Mouse (Mus musculus) embryonic facial prominence, embryonic 14.5 days (tissue): ENCODE results near the gene Gm5741. TPM values are rescaled to one million over a fixed set of nuclear protein-coding genes. Genes with fewer than 3 reads are reported as not detected.
A peak's percentile ranks its signal among the peaks of the same experiment; 100 is the strongest.

Experiments
- ATAC-seq: fragments of 200-750 bp; cut with Nextera tagmentation; 2 replicates; pipeline ENCODE4 v1.8.0; 2017; ENCODE audit warnings: low read depth, moderate number of reproducible peaks, moderate TSS enrichment
- DNase-seq: peaks from one replicate; pipeline ENCODE4 v3.0.0-alpha.2; 2015; ENCODE audit warnings: low spot score
- H3K27ac ChIP-seq: fragments of 300-500 bp; sonication (generic); replicated peaks from 2 replicates; pipeline ENCODE4 v1.5.1; 2014; ENCODE audit warnings: low read depth, mild to moderate bottlenecking, low read length, moderate library complexity
- H3K27me3 ChIP-seq: fragments of 300-500 bp; sonication (generic); replicated peaks from 2 replicates; pipeline ENCODE4 v1.6.1; 2014; ENCODE audit warnings: low read length; ENCODE audit not compliant: control insufficient read depth, insufficient read depth
- H3K36me3 ChIP-seq: fragments of 300-500 bp; sonication (generic); 2 replicates; pipeline ENCODE4 v1.6.1; 2014; ENCODE audit warnings: low read length, mixed read lengths; ENCODE audit not compliant: control insufficient read depth, insufficient read depth
- H3K4me1 ChIP-seq: fragments of 300-500 bp; sonication (generic); 2 replicates; pipeline ENCODE4 v1.6.1; 2014; ENCODE audit warnings: antibody characterized with exemption, low read length; ENCODE audit not compliant: control insufficient read depth, insufficient read depth
- H3K4me2 ChIP-seq: fragments of 300-500 bp; sonication (generic); 2 replicates; pipeline ENCODE4 v1.6.1; 2014; ENCODE audit warnings: low read depth, mild to moderate bottlenecking, low read length, moderate library complexity, mixed read lengths
- H3K4me3 ChIP-seq: fragments of 300-500 bp; sonication (generic); 2 replicates; pipeline ENCODE4 v1.5.1; 2014; ENCODE audit warnings: low read depth, mild to moderate bottlenecking, low read length
- H3K9ac ChIP-seq: fragments of 300-500 bp; sonication (generic); 2 replicates; pipeline ENCODE4 v1.6.1; 2014; ENCODE audit warnings: low read depth, mild to moderate bottlenecking, low read length, moderate library complexity, mixed read lengths
- H3K9me3 ChIP-seq: fragments of 300-500 bp; sonication (generic); 2 replicates; pipeline ENCODE4 v1.6.1; 2016; ENCODE audit warnings: low read length; ENCODE audit not compliant: control insufficient read depth
- WGBS: fragments of 180-500 bp; shearing (Covaris S2); extraction: QIAGEN DNeasy Blood & Tissue Kit; methylation state at CpG from one replicate; pipeline ENCODE4 v1.1.7; 2014; 5-methylcytosine and 5-hydroxymethylcytosine counted together
- polyA plus RNA-seq: library from polyadenylated mRNA; unstranded; fragments of >200 nt; fragmentation: Nextera tagmentation; extraction: Ambion mirVana; gene quantifications from 2 replicates; pipeline ENCODE4 v1.2.1, GENCODE M21; 2014

Gm5741 gene
- polyA plus RNA-seq, 1 experiment from 2014 or later, result 0.68 TPM

DNA sequence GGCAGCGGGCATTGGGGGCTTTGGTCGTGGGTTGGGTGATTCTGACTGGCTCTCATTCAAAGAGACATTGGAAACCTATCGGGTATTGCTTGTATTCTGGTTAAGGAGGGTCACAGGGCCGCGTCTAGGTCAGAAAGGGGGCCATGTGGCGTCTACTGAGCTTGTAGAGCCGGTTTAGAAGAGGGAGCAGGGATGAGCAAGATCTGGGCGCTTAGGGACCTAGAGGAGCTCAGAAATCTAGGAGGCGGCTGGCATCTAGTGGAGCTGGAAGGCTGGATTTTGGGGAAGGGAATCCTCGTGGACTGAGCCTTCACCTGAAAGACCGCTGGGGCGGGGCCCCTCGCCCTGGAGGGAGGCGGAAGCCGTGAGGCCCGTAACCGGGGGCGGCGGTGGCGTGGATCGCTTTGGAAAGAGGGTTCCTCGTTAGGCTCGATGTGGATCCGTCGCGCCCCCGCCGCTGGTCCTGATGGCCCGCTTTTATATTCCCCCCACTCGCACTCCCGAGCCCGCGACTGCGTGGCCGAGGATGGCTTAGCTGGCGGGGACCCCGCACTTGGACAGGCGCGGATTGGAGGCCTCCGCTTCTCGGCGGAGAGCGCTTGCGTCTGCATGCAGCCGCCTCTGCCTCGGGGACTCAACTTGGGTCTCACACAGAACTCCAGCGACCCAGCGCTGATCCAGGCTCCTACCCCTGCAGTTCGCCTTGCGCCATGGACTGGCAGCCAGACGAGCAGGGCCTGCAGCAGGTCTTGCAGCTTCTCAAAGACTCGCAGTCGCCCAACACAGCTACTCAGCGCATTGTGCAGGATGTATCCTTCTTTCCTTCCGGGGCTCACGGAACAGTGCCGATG is 29.9 kb downstream of the Gm5741 start:
- H3K27ac ChIP-seq, result peak overlapping the region; percentile 100
- ATAC-seq (peak; percentile 3; the same call in 1 of the 2 replicates), DNase-seq (peak; percentile 69)
- H3K27me3 ChIP-seq, result no peaks in the 10 kb centered on the region
- H3K4me3 ChIP-seq, result peak overlapping the region; percentile 80
- H3K9ac ChIP-seq, result peak overlapping the region; percentile 87
- no peaks in the 10 kb centered on the region for H3K9me3 ChIP-seq
- H3K4me2 ChIP-seq, result peak overlapping the region; percentile 91
- WGBS, result 2% methylated on average over 41 of the region's 57 CpGs
- H3K36me3 ChIP-seq, result peaks cover 41% of the 10 kb centered on the region
- peaks cover 18% of the 10 kb centered on the region for H3K4me1 ChIP-seq

DNA sequence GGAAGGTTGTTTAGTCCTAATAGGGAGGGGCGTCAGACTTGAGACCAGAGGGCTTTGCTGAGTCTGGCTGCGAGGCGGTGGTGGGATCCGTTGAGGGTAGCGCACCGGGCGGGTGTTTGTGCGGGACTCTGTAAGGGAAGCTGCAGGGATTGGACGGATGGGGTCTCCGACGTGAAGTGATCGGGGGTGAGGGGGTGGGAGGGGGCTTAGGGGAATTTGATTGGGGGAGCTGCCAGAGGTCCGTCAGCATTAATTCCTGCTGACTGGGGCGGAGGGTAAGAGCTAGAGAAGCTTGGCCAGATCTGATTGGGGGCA is 30.5 kb downstream of the Gm5741 start:
- Histone ChIP-seq H3K36me3 (peaks cover 41% of the 10 kb centered on the region), H3K9ac (peak overlapping the region; percentile 87), H3K27me3 (no peaks in the 10 kb centered on the region), H3K4me3 (peak overlapping the region; percentile 80), H3K27ac (peak overlapping the region; percentile 100), H3K4me1 (peaks cover 18% of the 10 kb centered on the region), H3K4me2 (peak overlapping the region; percentile 91), H3K9me3 (no peaks in the 10 kb centered on the region)
- WGBS, result under 1% methylated on average over 14 of the region's 14 CpGs
- ATAC-seq, result peak; percentile 69
- peak; percentile 83 for DNase-seq

GRCm38 (mm10) chr8:85036718-85037365 is 30.9 kb downstream of the Gm5741 start, which contains the start of gene Tnpo2:
Gene Tnpo2 (plus strand): TSS chr8:85036915.
- Histone ChIP-seq H3K4me2 (peak within 1 kb of the TSS; percentile 91), H3K9ac (peak within 1 kb of the TSS; percentile 87), H3K27me3 (no peaks in the 10 kb centered on the region), H3K4me1 (peaks cover 18% of the 10 kb centered on the region), H3K9me3 (no peaks in the 10 kb centered on the region), H3K36me3 (peaks cover 41% of the 10 kb centered on the region), H3K4me3 (peak within 1 kb of the TSS; percentile 80), H3K27ac (peak within 1 kb of the TSS; percentile 100)
- ATAC-seq (peak; percentile 90), DNase-seq (peak; percentile 100)
- WGBS, result under 1% methylated on average over 52 of the region's 59 CpGs

DNA sequence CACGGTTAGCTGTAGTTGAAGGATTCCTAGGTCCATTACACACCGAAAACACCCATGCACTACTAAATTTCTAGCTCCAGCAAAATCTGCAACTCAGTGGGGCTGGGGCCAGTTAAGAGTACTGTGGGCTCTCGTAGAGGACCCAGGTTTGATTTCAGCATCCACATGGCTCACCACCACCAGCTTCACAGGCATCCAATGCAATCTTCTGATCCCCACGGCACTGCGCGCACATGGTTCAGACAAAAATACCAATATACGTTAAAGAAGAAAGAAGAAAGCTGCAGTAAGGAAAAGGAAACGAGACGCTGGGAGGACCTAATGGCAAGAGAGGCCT is 31.4 kb downstream of the Gm5741 start:
- Histone ChIP-seq H3K27ac (peak overlapping the region; percentile 100), H3K4me3 (peak overlapping the region; percentile 80), H3K4me1 (peaks cover 18% of the 10 kb centered on the region), H3K9me3 (no peaks in the 10 kb centered on the region), H3K9ac (peak overlapping the region; percentile 80), H3K36me3 (peaks cover 41% of the 10 kb centered on the region), H3K4me2 (peak overlapping the region; percentile 91), H3K27me3 (no peaks in the 10 kb centered on the region)
- DNase-seq, result no peak
- WGBS, result 0% methylated on average over 9 of the region's 9 CpGs
- ATAC-seq, result peak; percentile 15

- no peaks in the 10 kb centered on the region for H3K27me3 ChIP-seq
- ATAC-seq, result peak; percentile 2; the same call in 1 of the 2 replicates
- H3K36me3 ChIP-seq, result peaks cover 42% of the 10 kb centered on the region
- H3K9ac ChIP-seq, result peak overlapping the region; percentile 80
- under 1% methylated on average over 15 of the region's 15 CpGs for WGBS
- peaks cover 18% of the 10 kb centered on the region for H3K4me1 ChIP-seq
- DNase-seq, result peak; percentile 51
- H3K9me3 ChIP-seq, result no peaks in the 10 kb centered on the region
- peak overlapping the region; percentile 91 for H3K4me2 ChIP-seq
- H3K4me3 ChIP-seq, result peak overlapping the region; percentile 80
- peak overlapping the region; percentile 100 for H3K27ac ChIP-seq
Observed at GRCm38 (mm10) chr8:85035728-85036310, 32.0 kb downstream of the Gm5741 start.

- peaks cover 42% of the 10 kb centered on the region for H3K36me3 ChIP-seq
- H3K4me1 ChIP-seq, result peaks cover 18% of the 10 kb centered on the region
- ATAC-seq (no peak), DNase-seq (no peak)
- H3K4me3 ChIP-seq, result peak overlapping the region; percentile 80
- 3% methylated on average over 12 of the region's 12 CpGs for WGBS
- H3K4me2 ChIP-seq, result peak overlapping the region; percentile 91
- H3K9me3 ChIP-seq, result no peaks in the 10 kb centered on the region
- peak overlapping the region; percentile 100 for H3K27ac ChIP-seq
- H3K27me3 ChIP-seq, result no peaks in the 10 kb centered on the region
- peak overlapping the region; percentile 80 for H3K9ac ChIP-seq
Observed at GRCm38 (mm10) chr8:85035165-85035727, 32.5 kb downstream of the Gm5741 start.

GRCm38 (mm10) chr8:85034764-85035163 is 33.0 kb downstream of the Gm5741 start:
- DNase-seq, result peak; percentile 94
- Histone ChIP-seq H3K4me2 (peak overlapping the region; percentile 91), H3K9ac (peak overlapping the region; percentile 80; the same call in 1 of the 2 replicates), H3K4me3 (peak overlapping the region; percentile 80), H3K9me3 (no peaks in the 10 kb centered on the region), H3K4me1 (peaks cover 18% of the 10 kb centered on the region), H3K36me3 (peaks cover 42% of the 10 kb centered on the region), H3K27ac (0 out of 2 replicates have a peak overlapping the region, but pooled peaks have one; percentile 18), H3K27me3 (no peaks in the 10 kb centered on the region)
- 7% methylated on average over 12 of the region's 13 CpGs for WGBS
- ATAC-seq, result no peak

DNA sequence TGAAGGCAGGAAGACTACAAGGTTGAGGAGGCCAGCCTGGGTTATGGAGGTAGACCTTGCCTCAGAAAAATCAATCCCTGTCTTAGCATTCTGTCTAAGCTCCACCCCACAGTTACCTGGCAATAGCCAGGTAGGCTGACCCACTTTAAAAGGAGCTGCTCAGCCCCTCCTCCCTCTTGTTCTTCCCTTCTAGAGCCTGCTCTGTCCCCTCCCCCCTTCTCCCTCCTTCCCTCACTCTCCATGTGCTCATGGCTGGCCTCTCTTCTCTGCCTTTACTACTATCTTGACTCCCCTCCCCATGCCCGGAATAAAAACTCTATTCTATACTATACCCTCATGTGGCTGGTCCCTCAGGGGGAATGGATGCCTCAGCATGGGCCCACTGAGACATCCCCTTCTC is 33.9 kb downstream of the Gm5741 start:
- Histone ChIP-seq H3K36me3 (peaks cover 50% of the 10 kb centered on the region), H3K9ac (no peak overlapping the region), H3K27me3 (no peaks in the 10 kb centered on the region), H3K27ac (no peak overlapping the region), H3K4me2 (no peak overlapping the region), H3K4me1 (peaks cover 18% of the 10 kb centered on the region), H3K4me3 (no peak overlapping the region), H3K9me3 (no peaks in the 10 kb centered on the region)
- DNase-seq (no peak), ATAC-seq (no peak)
- 67% methylated on average over 1 of the region's 1 CpGs for WGBS
